Mouse (Mus musculus) subcutaneous adipose tissue, adult 2 months (tissue): ENCODE results near the gene Pspc1. TPM values are rescaled to one million over a fixed set of nuclear protein-coding genes. Genes with fewer than 3 reads are reported as not detected.

Source experiments
- polyA plus RNA-seq: library from polyadenylated mRNA; depleted of rRNA; stranded (reverse); fragments of >200 nt; gene quantifications from 2 replicates; pipeline ENCODE4 v1.2.3, GENCODE M21; 2012; ENCODE audit warnings: low replicate concordance; rRNA removed

Gene Pspc1
- polyA plus RNA-seq: 4.7 and 12.1 TPM in 2 replicates

DNA sequence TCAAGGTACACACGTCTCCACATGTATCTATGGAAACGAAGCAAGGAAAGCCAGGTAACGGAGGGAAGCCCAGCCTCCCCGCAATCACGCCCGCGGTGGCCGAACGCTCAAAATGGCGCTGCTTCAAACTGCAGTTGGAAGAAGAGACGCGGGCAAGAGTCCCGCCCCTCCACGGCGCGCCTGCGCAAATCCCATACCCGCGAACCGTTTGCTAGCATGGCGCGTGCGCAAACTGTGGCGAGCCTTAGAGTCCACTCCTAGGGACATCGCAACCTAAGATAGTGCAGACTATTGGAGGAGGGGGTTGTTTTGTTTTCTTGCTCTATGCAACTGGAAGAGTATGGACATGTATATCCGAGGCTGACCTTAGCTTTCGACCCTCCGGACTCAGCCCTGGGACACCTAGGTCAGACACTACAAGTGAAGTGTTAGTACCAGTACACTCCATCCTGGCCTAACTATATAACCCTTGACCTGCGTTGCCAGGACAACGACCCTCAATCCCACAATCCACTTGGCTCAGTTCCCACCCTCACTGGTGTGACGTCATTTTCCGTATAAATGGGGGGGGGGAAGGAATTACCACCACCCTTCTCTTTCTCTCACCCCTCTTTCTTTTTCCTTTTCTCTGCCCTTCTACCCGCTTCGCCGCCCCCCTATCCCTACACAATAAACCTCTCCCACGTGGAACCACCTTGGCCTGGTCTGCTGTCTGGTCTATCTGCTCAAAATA is at the start of gene Pspc1:
Gene Pspc1 (minus strand): TSS at position 117 of the 733 bp plus-strand sequence.

DNA sequence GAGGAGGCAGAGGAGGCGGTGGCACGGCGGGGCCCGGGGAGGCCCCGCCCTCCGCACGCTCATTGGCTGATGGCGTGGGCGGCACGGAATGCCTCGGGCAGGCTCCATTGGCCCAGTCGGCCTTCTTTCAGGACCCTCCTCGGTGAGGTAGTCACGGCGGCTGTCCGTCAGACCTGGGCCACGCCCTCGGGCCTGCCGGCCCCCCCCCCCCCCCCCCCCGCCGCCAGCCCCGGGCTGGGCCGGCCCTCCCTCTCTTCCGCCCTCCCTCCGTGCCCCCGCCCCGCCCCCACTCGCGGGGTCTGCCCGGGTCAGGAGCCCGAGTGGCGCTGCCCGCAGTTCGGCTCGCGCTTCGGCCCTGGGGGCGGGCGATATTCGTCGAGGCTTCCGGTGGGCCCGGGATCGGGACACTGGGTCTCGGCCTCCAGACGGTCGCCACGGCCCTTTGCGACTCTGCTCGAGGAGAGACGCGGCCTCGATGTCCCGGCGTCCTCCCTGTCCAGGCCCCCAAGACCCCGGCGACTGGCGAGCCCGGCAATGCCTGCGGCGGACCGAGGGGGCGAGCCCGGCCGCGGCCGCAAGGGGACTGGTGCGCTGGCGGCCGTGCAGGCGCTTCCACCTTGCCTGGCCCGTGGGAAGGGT is 33.7 kb upstream of the Pspc1 start, which contains the start of gene Zmym5:
Gene Zmym5 (minus strand): TSS at position 16 of the 639 bp plus-strand sequence.

Other genes starting within 250 kb of the Pspc1 start
- gene Cenpj, start 202.9 kb downstream of the Pspc1 start, polyA plus RNA-seq: 1.5 and 2.1 TPM in 2 replicates
- gene Parp4, start 202.7 kb downstream of the Pspc1 start, polyA plus RNA-seq: 8.8 and 11.8 TPM in 2 replicates
- 5.7 and 9.2 TPM in 2 replicates for gene Mphosph8, start 110.1 kb downstream of the Pspc1 start, polyA plus RNA-seq
- gene Zmym5, start 33.4 kb upstream of the Pspc1 start, polyA plus RNA-seq: 7.7 TPM in 2 replicates
- gene Zmym2, start 108.3 kb upstream of the Pspc1 start, polyA plus RNA-seq: 8.0 and 13.6 TPM in 2 replicates